Mouse (Mus musculus) erythroblast, embryonic 14.5 days (primary cell): Measurements from ENCODE around the gene Pparg.

Source experiments
- GATA1 ChIP-seq: IDR thresholded peaks from 2 replicates; pipeline ENCODE4 v1.6.1; 2012; ENCODE audit warnings: low read length, inconsistent platforms, mixed read lengths
- TAL1 ChIP-seq: IDR thresholded peaks from 3 replicates; pipeline ENCODE4 v1.6.1; 2012; ENCODE audit warnings: low read length, inconsistent platforms, mixed read lengths

DNA sequence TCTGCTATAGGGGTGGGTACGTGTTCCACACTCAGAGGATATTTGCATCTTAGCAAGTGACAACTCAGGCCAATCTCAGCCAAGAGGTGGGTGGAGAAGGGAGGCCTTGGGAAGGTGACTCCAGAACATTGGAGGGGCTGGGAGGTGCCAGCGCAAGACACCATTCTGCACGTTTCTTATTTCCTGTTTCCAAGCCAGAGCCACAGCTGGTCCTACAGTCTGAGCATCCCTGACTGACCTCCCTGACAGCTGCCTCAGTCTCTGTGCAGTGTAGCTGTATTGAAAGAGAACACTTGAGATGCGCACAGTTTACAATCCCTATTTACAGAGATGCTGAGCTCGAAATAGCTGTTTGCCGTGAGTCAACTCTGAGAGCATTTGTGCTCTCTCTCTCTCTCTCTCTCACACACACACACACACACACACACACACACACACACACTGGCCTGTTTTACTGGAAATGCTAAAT, 38.8 kb upstream of the Pparg start:
- TF ChIP-seq GATA1 (no peak), TAL1 (no peak)
